Mouse (Mus musculus): ENCODE measurements around the gene Slc2a10. TPM values are rescaled to one million over a fixed set of nuclear protein-coding genes. Genes with fewer than 3 reads are reported as not detected.

The Slc2a10 gene
- total RNA-seq (2017), result not detected in 2 replicates

- ATAC-seq (ENCODE audit: extremely low read depth, insufficient number of reproducible peaks, low FRiP score, poor library complexity, severe bottlenecking), result no peak
Observed at GRCm38 (mm10) chr2:165503259-165504203, at the start of gene Slc2a10. Gene Slc2a10, plus strand, starts transcription at chr2:165503787.

DNA sequence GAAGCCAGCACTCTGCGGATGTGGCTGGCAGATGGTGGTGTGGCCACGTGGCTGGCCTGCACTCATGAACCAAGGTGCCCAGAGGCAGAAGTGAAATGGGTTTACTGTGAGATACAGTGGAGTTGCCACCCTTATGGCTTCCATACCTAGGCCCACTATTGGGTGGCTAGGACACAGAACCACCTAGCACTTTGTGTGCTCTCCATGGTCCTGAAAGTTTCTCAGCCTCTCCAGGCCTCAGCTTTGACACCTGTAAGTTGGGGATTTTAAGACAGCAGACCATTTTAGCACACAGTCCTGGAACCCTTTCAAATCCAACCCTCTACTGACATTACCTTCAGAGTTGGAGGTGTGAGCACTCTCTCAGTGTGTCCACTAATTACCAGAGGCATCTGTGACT is 46.9 kb upstream of the Slc2a10 start:
- no peak for ATAC-seq (ENCODE audit: extremely low read depth, insufficient number of reproducible peaks, low FRiP score, poor library complexity, severe bottlenecking)

- no peak for ATAC-seq (ENCODE audit: extremely low read depth, insufficient number of reproducible peaks, low FRiP score, poor library complexity, severe bottlenecking)
Observed at GRCm38 (mm10) chr2:165458189-165458588, 45.4 kb upstream of the Slc2a10 start.

GRCm38 (mm10) chr2:165459663-165460062 is 43.9 kb upstream of the Slc2a10 start:
- no peak for ATAC-seq (ENCODE audit: extremely low read depth, insufficient number of reproducible peaks, low FRiP score, poor library complexity, severe bottlenecking)

- no peak; the same call in 1 of the 2 replicates for ATAC-seq (ENCODE audit: extremely low read depth, insufficient number of reproducible peaks, low FRiP score, poor library complexity, severe bottlenecking)
Observed at GRCm38 (mm10) chr2:165467824-165468452, 35.6 kb upstream of the Slc2a10 start.

GRCm38 (mm10) chr2:165470167-165470566 is 33.4 kb upstream of the Slc2a10 start:
- ATAC-seq (ENCODE audit: extremely low read depth, insufficient number of reproducible peaks, low FRiP score, poor library complexity, severe bottlenecking), result no peak

- ATAC-seq (ENCODE audit: extremely low read depth, insufficient number of reproducible peaks, low FRiP score, poor library complexity, severe bottlenecking), result no peak
Observed at GRCm38 (mm10) chr2:165471943-165472342, 31.6 kb upstream of the Slc2a10 start.

- ATAC-seq (ENCODE audit: extremely low read depth, insufficient number of reproducible peaks, low FRiP score, poor library complexity, severe bottlenecking), result no peak
Observed at GRCm38 (mm10) chr2:165473003-165473402, 30.6 kb upstream of the Slc2a10 start, which contains the start of gene Slc13a3. Gene Slc13a3, minus strand, starts transcription at chr2:165473230.

GRCm38 (mm10) chr2:165475412-165475811 is 28.2 kb upstream of the Slc2a10 start:
- no peak for ATAC-seq (ENCODE audit: extremely low read depth, insufficient number of reproducible peaks, low FRiP score, poor library complexity, severe bottlenecking)

- ATAC-seq (ENCODE audit: extremely low read depth, insufficient number of reproducible peaks, low FRiP score, poor library complexity, severe bottlenecking), result no peak
Observed at GRCm38 (mm10) chr2:165475850-165476249, 27.7 kb upstream of the Slc2a10 start.

- no peak for ATAC-seq (ENCODE audit: extremely low read depth, insufficient number of reproducible peaks, low FRiP score, poor library complexity, severe bottlenecking)
Observed at GRCm38 (mm10) chr2:165482003-165482402, 21.6 kb upstream of the Slc2a10 start.

GRCm38 (mm10) chr2:165484152-165484551 is 19.4 kb upstream of the Slc2a10 start:
- ATAC-seq (ENCODE audit: extremely low read depth, insufficient number of reproducible peaks, low FRiP score, poor library complexity, severe bottlenecking), result no peak

DNA sequence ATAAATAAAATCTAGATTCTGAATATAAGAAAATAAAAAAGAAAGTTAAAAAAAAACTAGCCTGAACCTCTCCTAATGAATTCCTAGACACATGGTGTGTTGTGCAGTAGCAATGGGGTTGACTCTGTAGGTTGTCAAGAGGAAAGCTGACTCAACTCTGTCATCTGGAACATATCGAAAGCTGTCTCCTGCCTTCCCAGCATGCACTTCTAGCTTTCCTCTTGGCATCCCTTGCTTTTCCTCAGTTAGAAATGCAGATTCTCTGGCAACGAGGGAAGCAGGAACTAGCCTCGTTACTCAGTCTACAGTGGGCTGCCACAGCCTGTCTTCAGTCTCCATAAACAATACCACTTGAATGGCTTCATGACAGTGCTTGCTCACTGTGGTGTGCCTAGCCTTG is 17.8 kb upstream of the Slc2a10 start:
- no peak for ATAC-seq (ENCODE audit: extremely low read depth, insufficient number of reproducible peaks, low FRiP score, poor library complexity, severe bottlenecking)

- no peak for ATAC-seq (ENCODE audit: extremely low read depth, insufficient number of reproducible peaks, low FRiP score, poor library complexity, severe bottlenecking)
Observed at GRCm38 (mm10) chr2:165486401-165486800, 17.2 kb upstream of the Slc2a10 start.

DNA sequence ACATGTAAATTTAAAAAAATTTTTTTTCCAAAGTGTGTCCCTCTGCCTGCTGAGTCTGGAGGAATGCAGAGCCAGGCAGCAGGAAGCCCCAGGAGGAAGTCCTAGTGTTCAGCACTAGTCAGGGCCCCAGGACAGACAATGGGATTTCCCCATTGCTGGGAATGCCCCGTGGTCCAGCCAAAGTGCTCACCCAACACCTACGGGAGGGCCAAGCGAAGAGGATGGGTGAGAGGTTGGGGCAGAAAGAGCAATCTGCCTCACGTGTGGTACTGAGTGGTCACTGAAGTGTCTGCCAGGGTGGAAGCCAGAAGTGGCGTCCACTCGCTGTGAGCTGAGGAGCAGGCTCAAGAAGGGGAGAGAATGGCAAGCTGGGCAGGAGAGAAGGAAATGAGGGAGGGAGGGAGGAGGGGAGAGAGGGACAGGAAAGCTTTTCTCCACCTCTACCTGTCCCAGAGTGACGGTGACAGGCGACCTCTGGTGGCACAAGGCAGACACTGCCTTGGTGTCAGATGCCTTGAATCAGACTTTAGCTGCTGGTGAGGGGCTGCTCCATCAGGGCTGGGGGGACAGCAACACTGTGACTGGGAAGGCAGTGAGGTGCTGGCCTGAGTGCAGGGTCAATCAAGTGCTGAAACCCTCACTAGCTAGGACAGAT is 16.6 kb upstream of the Slc2a10 start:
- peak; percentile 30; the same call in 1 of the 2 replicates for ATAC-seq (ENCODE audit: extremely low read depth, insufficient number of reproducible peaks, low FRiP score, poor library complexity, severe bottlenecking)

DNA sequence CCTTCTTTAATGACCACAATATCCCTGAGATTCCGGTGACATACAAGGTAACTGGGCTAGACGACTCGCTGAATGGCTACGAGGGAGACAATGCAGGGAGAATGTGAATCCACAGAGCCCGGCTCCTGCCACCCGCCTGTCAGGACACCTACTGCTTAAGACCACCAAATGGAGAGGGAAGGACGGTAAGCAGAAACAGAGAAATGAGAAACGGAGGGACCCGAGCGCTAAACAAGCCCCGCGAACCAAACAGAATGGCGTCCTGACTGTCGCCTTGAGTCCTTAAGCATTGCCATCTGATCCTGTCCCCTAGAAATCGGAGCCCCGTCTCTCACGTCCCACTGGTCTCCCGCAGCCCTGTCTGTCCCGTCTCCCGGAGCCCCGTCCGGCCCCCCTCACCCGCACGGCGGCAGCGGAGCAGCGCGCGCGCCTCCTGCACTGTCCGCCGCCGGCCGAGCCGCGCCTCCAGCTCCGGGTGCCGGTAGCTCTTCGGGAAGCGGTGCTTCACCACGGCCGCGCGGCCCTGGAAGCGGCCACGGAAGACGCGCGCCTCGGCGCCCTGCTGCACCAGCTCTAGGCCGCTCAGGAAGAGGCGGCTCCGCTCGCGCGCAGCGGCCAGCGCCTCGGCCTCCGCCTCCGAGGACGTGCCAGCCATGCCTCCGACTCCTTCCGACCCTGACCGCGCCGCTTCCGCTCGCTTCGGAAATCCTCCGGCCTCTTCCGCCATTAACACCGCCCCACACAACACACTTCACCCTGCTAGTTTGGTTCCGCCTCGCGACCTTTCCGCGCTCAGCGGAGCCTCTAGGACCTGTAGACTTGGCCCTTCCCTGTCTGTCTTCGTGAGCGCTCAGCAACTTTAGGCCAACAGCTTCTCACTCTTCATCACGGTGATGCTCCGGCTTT is 10.7 kb upstream of the Slc2a10 start, which contains the start of gene Trp53rka:
TSS of gene Trp53rka (minus strand) at position 677 of the 906 bp plus-strand sequence.
- peak; percentile 67 for ATAC-seq (ENCODE audit: extremely low read depth, insufficient number of reproducible peaks, low FRiP score, poor library complexity, severe bottlenecking)

GRCm38 (mm10) chr2:165493587-165494210 is 9.9 kb upstream of the Slc2a10 start:
- no peak for ATAC-seq (ENCODE audit: extremely low read depth, insufficient number of reproducible peaks, low FRiP score, poor library complexity, severe bottlenecking)

- no peak for ATAC-seq (ENCODE audit: extremely low read depth, insufficient number of reproducible peaks, low FRiP score, poor library complexity, severe bottlenecking)
Observed at GRCm38 (mm10) chr2:165494495-165494894, 9.1 kb upstream of the Slc2a10 start.
